16 mouse cellular contexts compared by ENCODE assay signal in the genomic region with DNA sequence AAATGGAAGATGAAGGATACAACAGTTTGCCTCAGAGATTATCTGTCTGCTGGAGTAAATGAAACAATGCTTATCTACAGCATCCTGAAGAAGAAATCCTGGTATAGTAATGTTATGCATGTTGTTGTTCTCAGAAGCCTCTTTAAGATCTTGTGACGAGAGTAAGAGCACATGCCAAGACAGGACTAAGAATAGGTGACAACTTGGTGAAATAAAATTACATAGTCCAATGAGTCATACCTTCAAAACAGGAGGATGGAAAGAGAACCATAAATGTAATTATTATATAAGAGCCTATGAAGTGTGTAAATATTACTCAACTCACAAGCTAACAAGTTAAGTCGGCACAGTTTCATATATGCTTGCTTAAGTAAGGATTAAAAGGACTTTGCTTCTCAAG.
"Had no signal": no experiment of that assay in that cellular context is flagged by ENCODE, and none has a peak within 500 bp of the region (broad histone marks: within the 10 kb centered on the region; RNA-seq: fewer than 3 reads in every experiment).

No protein-coding gene starts in this region.

- DNase-seq: lung, embryonic 14.5 days; lung, postnatal 10 days; lung, postnatal 4 days; right cerebral cortex, adult 18-20 months; right cerebral cortex, postnatal 25 days; right cerebral cortex, postnatal 4 days; spleen, adult 18-20 months; thymus, adult 2 months; thymus, postnatal 25 days; thymus, postnatal 4 days had no signal

- H3K4me1 ChIP-seq: midbrain, embryonic 10.5 days; midbrain, embryonic 12.5 days; neural tube, embryonic 15.5 days had no signal

- H3K27ac ChIP-seq: midbrain, embryonic 10.5 days; neural tube, embryonic 12.5 days; neural tube, embryonic 15.5 days had no signal

- H3K36me3 ChIP-seq: midbrain, embryonic 10.5 days; midbrain, embryonic 12.5 days; midbrain, embryonic 15.5 days; neural tube, embryonic 12.5 days; neural tube, embryonic 15.5 days had no signal

- H3K4me3 ChIP-seq: midbrain, embryonic 10.5 days; midbrain, embryonic 12.5 days; midbrain, embryonic 15.5 days; myocyte; neural tube, embryonic 12.5 days; neural tube, embryonic 15.5 days had no signal

- H3K27me3 ChIP-seq: midbrain, embryonic 12.5 days; midbrain, embryonic 15.5 days; neural tube, embryonic 12.5 days; neural tube, embryonic 15.5 days had no signal

- H3K4me2 ChIP-seq: lung, embryonic 14.5 days; midbrain, embryonic 12.5 days; midbrain, embryonic 15.5 days; neural tube, embryonic 12.5 days; neural tube, embryonic 15.5 days had no signal

- H3K9ac ChIP-seq: lung, embryonic 14.5 days; midbrain, embryonic 12.5 days; midbrain, embryonic 15.5 days; neural tube, embryonic 12.5 days; neural tube, embryonic 15.5 days had no signal

- H3K9me3 ChIP-seq: midbrain, embryonic 10.5 days; midbrain, embryonic 12.5 days; midbrain, embryonic 15.5 days; neural tube, embryonic 12.5 days; neural tube, embryonic 15.5 days had no signal
